Mouse (Mus musculus) MEL (cell line): ENCODE results near the gene Hoxb5.

Experiments used
- CHD1 ChIP-seq: IDR thresholded peaks from 2 replicates; pipeline ENCODE4 v1.6.1; 2012; ENCODE audit warnings: low read depth, mild to moderate bottlenecking, inconsistent platforms, low read length, improper control_type of control experiment
- HCFC1 ChIP-seq: IDR thresholded peaks from 2 replicates; pipeline ENCODE4 v1.6.1; 2012; ENCODE audit warnings: low read depth, mild to moderate bottlenecking, inconsistent platforms, low read length, improper control_type of control experiment, moderate library complexity
- MAX ChIP-seq: IDR thresholded peaks from 2 replicates; pipeline ENCODE4 v1.6.1; 2011; ENCODE audit warnings: low read length, improper control_type of control experiment
- TAL1 ChIP-seq: IDR thresholded peaks from 2 replicates; pipeline ENCODE4 v1.6.1; 2012; ENCODE audit warnings: mild to moderate bottlenecking, inconsistent platforms, low read length, moderate library complexity, mixed read lengths
- TCF12 ChIP-seq: IDR thresholded peaks from 2 replicates; pipeline ENCODE4 v1.6.1; 2014; ENCODE audit warnings: low read depth, mild to moderate bottlenecking, inconsistent platforms, low read length, improper control_type of control experiment, moderate library complexity

DNA sequence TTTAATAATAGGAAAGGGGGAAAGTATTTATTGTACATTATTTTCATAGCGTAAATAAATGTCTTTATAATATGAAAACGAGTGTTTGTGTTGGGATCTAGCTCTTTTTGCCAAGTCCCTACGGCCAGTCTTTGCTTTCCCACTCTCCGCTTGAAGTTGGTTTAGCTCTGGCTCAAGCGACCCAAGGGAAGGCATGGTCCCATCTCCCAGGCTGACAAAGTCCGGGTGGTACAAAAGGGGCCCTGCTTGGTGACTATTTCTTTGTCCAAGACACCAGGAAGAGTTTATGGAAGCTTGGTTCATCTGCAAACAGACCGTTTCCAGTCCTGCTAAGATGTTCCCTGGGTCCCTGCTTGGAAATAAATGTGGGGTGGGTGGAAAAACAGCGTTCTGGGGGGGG is 50.8 kb downstream of the Hoxb5 start:
- no peak for TF ChIP-seq TAL1
- no peak for TF ChIP-seq TCF12
- no peak for TF ChIP-seq MAX
- TF ChIP-seq HCFC1: no peak
- TF ChIP-seq CHD1: no peak
